Mouse (Mus musculus) forebrain, postnatal 0 days (tissue): Measurements from ENCODE around the gene Ptger2. TPM values are rescaled to one million over a fixed set of nuclear protein-coding genes. Genes with fewer than 3 reads are reported as not detected.
"Not testable (repeated sequence)": the region's sequence is repeated elsewhere in the genome, so short reads cannot be mapped to it uniquely, and the experiment has no call there.

ENCODE experiments used
- ATAC-seq: fragments of 200-750 bp; cut with Nextera tagmentation; 2 replicates; pipeline ENCODE4 v1.8.0; 2017; ENCODE audit warnings: mild to moderate bottlenecking, moderate library complexity
- DNase-seq: peaks from one replicate; pipeline ENCODE4 v3.0.0-alpha.2; 2015
- H3K27ac ChIP-seq: fragments of 300-500 bp; sonication (generic); 2 replicates; pipeline ENCODE4 v1.5.1; 2014; ENCODE audit warnings: low read depth, mild to moderate bottlenecking, antibody characterized with exemption, low read length, moderate library complexity, mixed read lengths
- H3K27me3 ChIP-seq: fragments of 300-500 bp; sonication (generic); 2 replicates; pipeline ENCODE4 v1.6.1; 2014; ENCODE audit warnings: mild to moderate bottlenecking, low read length, mixed read lengths; ENCODE audit not compliant: insufficient read depth
- H3K36me3 ChIP-seq: fragments of 300-500 bp; sonication (generic); 2 replicates; pipeline ENCODE4 v1.6.1; 2014; ENCODE audit warnings: mild to moderate bottlenecking, moderate library complexity; ENCODE audit not compliant: insufficient read depth
- H3K4me1 ChIP-seq: fragments of 300-500 bp; sonication (generic); 2 replicates; pipeline ENCODE4 v1.6.1; 2014; ENCODE audit warnings: antibody characterized with exemption; ENCODE audit not compliant: insufficient read depth
- H3K4me2 ChIP-seq: fragments of 300-500 bp; sonication (generic); 2 replicates; pipeline ENCODE4 v1.6.1; 2014; ENCODE audit warnings: low read depth, mild to moderate bottlenecking, moderate library complexity
- H3K4me3 ChIP-seq: fragments of 300-500 bp; sonication (generic); 2 replicates; pipeline ENCODE4 v1.5.1; 2014; ENCODE audit warnings: low read depth, low read length, mixed read lengths
- H3K9ac ChIP-seq: fragments of 300-500 bp; sonication (generic); 2 replicates; pipeline ENCODE4 v1.6.1; 2014; ENCODE audit warnings: mild to moderate bottlenecking
- H3K9me3 ChIP-seq: fragments of 300-500 bp; sonication (generic); 2 replicates; pipeline ENCODE4 v1.6.1; 2016; ENCODE audit warnings: low read length
- CTCF ChIP-seq: sonication (generic); IDR thresholded peaks from 2 replicates; pipeline ENCODE4 v1.5.1; 2016; ENCODE audit warnings: antibody characterized with exemption, control low read depth, low read depth
- WGBS: fragments of 180-500 bp; shearing (Covaris S2); extraction: QIAGEN DNeasy Blood & Tissue Kit; methylation state at CpG from one replicate; pipeline ENCODE4 v1.1.7; 2014; 5-methylcytosine and 5-hydroxymethylcytosine counted together
- polyA plus RNA-seq: library from polyadenylated mRNA; unstranded; fragments of >200 nt; fragmentation: Nextera tagmentation; extraction: Ambion mirVana; gene quantifications from 2 replicates; pipeline ENCODE4 v1.2.1, GENCODE M21; 2015
- total RNA-seq: library from RNA; depleted of rRNA; stranded (reverse); fragments of >200 nt; gene quantifications from 2 replicates; pipeline ENCODE4 v1.2.3, GENCODE M21; 2014; rRNA removed

Gene Ptger2
- total RNA-seq (0.38 and 1.2 TPM in 2 replicates), polyA plus RNA-seq (0.26 and 0.46 TPM in 2 replicates)

DNA sequence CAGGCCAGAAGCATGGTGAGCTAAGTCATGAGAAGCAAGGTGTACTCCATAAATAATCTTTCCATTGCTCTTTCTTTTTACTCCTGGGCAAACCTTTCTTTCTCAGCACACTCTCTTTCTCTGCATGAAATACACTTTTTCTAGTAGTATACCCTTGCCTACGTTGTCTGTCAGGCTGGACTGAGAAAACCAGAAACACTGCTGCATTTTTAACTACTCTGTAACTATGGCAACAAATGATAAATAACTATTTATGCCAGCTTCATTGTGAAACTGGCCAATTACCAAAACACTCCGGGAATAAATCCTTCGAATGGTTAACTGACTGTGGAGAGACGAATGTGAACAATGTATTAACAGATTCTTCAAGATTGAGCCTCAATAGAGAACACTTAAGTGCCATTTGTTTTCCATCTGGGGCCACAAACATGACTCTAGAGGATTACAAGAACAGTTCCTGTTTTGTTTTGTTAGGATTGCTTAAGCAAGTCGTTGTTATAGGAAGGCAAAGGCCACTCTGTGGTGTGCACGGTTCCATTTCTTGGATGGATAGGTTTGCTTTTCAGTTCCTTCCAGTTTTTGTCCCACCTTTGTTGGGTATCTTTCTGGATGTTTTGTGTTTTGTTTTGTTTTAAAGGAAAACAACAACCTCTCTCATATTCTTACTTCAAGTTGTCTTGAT is at the start of gene Ptger2:
Ptger2 (plus strand) TSS at position 522 of the 682 bp plus-strand sequence.
- H3K9me3 ChIP-seq, H3K27ac ChIP-seq, H3K4me1 ChIP-seq, ATAC-seq, H3K36me3 ChIP-seq: not testable (repeated sequence)
- peak; percentile 50 for DNase-seq
- H3K4me2 ChIP-seq, result peak within 1 kb of the TSS; percentile 68
- H3K27me3 ChIP-seq, result peaks cover 11% of the 10 kb centered on the region
- H3K9ac ChIP-seq, result peak within 1 kb of the TSS; percentile 44
- WGBS, result 14% methylated on average over 6 of the region's 6 CpGs
- peak within 1 kb of the TSS; percentile 40 for H3K4me3 ChIP-seq

DNA sequence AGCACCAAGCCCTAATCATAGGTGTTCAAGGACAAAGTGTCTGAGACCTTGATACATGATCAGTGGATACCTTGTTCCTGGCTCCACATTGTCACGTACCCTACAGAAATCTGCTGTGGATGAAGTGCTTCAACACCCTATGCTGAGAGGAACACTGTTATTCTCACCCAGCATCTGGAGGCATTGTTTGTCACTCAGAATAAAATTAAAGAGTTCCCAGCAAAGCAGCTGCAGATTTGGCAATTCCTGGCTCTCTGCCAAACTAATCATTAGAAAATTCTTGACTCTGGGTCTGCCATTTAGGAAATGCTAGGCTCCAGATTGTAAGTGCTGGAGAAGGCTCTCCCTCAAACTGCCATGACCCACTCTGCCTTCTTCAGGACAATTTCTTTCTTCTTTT is 27.2 kb upstream of the Ptger2 start:
- ATAC-seq (peak; percentile 71), DNase-seq (peak; percentile 36)
- Histone ChIP-seq H3K4me1 (no peaks in the 10 kb centered on the region), H3K36me3 (no peaks in the 10 kb centered on the region), H3K27ac (no peak overlapping the region), H3K4me3 (no peak overlapping the region), H3K9ac (no peak overlapping the region), H3K4me2 (no peak overlapping the region), H3K9me3 (no peaks in the 10 kb centered on the region), H3K27me3 (no peaks in the 10 kb centered on the region)
- 43% methylated on average over 1 of the region's 1 CpGs for WGBS
- TF ChIP-seq CTCF, result no peak

DNA sequence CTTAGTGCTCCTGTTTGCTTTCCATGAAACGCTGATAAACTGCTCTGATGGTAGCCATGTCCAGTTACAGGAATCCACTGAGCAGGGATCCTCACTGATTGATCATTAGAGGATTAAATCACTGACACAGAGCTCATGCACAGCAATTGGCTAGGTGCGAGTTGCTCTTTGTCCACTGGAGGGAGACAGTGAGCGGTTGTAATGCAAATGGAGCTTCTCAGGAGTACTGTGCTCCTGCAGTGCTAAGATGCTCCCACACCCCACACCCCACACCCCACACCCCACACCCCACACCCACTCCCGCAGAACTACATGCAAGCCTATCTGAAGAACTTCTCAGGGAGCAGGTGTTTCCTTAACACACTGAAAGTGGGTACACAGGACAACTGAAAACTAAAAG is 10.7 kb upstream of the Ptger2 start:
- H3K9me3 ChIP-seq, H3K4me1 ChIP-seq, H3K4me2 ChIP-seq, H3K4me3 ChIP-seq, H3K27me3 ChIP-seq, H3K9ac ChIP-seq, H3K27ac ChIP-seq, H3K36me3 ChIP-seq: not testable (repeated sequence)
- peak; percentile 67 for TF ChIP-seq CTCF
- peak; percentile 62 for DNase-seq
- WGBS, result 6% methylated on average over 4 of the region's 4 CpGs
- ATAC-seq, result peak; percentile 50; the same call in 1 of the 2 replicates

GRCm38 (mm10) chr14:44979887-44980286 is 8.1 kb upstream of the Ptger2 start:
- DNase-seq (peak; percentile 12), ATAC-seq (no peak)
- Histone ChIP-seq H3K4me1 (no peaks in the 10 kb centered on the region), H3K36me3 (no peaks in the 10 kb centered on the region), H3K9ac (no peak overlapping the region), H3K4me3 (no peak overlapping the region), H3K9me3 (no peaks in the 10 kb centered on the region), H3K27ac (no peak overlapping the region), H3K27me3 (no peaks in the 10 kb centered on the region), H3K4me2 (no peak overlapping the region)
- WGBS, result 48% methylated on average over 3 of the region's 3 CpGs
- TF ChIP-seq CTCF, result peak; percentile 49

- no peaks in the 10 kb centered on the region for H3K27me3 ChIP-seq
- no peak overlapping the region for H3K9ac ChIP-seq
- whole genome bisulfite sequencing, result 13% methylated on average over 4 of the region's 4 CpGs
- peak; percentile 54 for TF ChIP-seq CTCF
- H3K9me3 ChIP-seq, result no peaks in the 10 kb centered on the region
- no peak overlapping the region for H3K4me2 ChIP-seq
- no peaks in the 10 kb centered on the region for H3K36me3 ChIP-seq
- DNase-seq, result peak; percentile 45
- H3K4me1 ChIP-seq, result no peaks in the 10 kb centered on the region
- H3K27ac ChIP-seq, result no peak overlapping the region
- H3K4me3 ChIP-seq, result no peak overlapping the region
- ATAC-seq, result no peak
These were observed 6.5 kb upstream of the Ptger2 start for GRCm38 (mm10) chr14:44981490-44981889.

- H3K9ac ChIP-seq, result no peak overlapping the region
- peaks cover 7% of the 10 kb centered on the region for H3K4me1 ChIP-seq
- TF ChIP-seq CTCF, result no peak
- no peak overlapping the region for H3K27ac ChIP-seq
- DNase-seq (no peak), ATAC-seq (no peak)
- no peaks in the 10 kb centered on the region; the same call in 1 of the 2 replicates for H3K27me3 ChIP-seq
- no peak overlapping the region for H3K4me2 ChIP-seq
- H3K4me3 ChIP-seq, result no peak overlapping the region
- no peaks in the 10 kb centered on the region for H3K9me3 ChIP-seq
- no peaks in the 10 kb centered on the region for H3K36me3 ChIP-seq
- 26% methylated on average over 9 of the region's 9 CpGs for WGBS
These were observed 3.9 kb upstream of the Ptger2 start for GRCm38 (mm10) chr14:44984106-44984505.

DNA sequence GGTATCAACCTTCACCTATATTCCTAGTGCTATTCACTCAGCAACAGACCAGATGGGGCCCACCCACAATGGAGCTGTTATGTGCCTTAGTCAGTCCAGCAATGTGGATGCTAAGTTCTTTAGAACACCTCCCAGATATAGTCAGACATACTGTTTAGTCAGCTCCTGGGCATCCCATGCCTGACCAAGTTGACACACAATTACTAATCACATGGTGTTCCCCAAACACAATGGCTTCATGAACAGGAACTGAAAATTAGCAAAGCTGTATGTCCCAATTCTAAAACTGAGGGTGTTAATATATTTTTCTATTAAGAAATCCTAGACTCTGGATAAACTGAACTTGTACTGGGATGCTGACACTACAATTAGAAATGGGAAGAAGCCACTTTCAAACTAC is 1.7 kb upstream of the Ptger2 start:
- Histone ChIP-seq H3K4me2 (no peak overlapping the region), H3K4me3 (no peak overlapping the region), H3K36me3 (no peaks in the 10 kb centered on the region), H3K27me3 (peaks cover 11% of the 10 kb centered on the region), H3K9me3 (no peaks in the 10 kb centered on the region), H3K4me1 (peaks cover 7% of the 10 kb centered on the region), H3K9ac (no peak overlapping the region), H3K27ac (no peak overlapping the region)
- DNase-seq, result no peak
- TF ChIP-seq CTCF, result no peak
- no peak for ATAC-seq
